In the genomic region with DNA sequence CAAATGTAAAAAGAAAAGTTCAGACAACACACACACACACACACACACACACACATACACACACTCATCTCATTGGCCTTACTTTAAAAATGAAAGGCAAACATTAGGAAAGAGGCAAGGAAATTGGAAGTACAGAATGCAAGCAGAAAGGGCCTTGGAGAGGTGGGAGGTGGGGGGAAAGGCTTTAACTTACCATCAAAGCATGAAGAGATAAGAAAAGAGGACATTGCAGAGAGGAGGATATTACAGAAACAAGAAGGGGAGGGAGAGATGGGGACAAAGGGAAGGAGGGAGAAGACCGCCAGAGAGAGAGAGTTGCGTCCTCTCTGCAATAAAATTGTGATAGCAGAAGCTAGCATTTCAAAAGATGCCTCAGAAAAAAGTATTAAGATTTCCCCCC, we compare ENCODE assay signal across 1 mouse cellular context.
TF ChIP-seq lines count a peak whose summit lies in the region.

No protein-coding gene starts in this region.

TF ChIP-seq in MEL, 35 proteins besides CTCF, POLR2A, EP300 and RAD21:
- TF ChIP-seq MAZ (IDR thresholded peaks at IDR 0.05; ENCODE audit: low read depth, low read length) (0 out of 2 replicates have a peak, but pooled peaks have one; percentile 40), USF1 (IDR thresholded peaks at IDR 0.05; ENCODE audit: low read depth, low read length) (no peak), GATA1 (IDR thresholded peaks at IDR 0.05; ENCODE audit: low read depth, low read length) (peak; percentile 56; the same call in 1 of the 2 replicates)
